Mouse (Mus musculus) frontal cortex, adult (tissue): ENCODE results near the gene Fhod1.

Experiments used
- ATAC-seq: cut with Nextera tagmentation; 2 replicates; pipeline ENCODE4 v1.9.2; 2017; ENCODE audit warnings: mild to moderate bottlenecking, moderate library complexity, mixed read lengths; ENCODE audit not compliant: low TSS enrichment

The Fhod1 gene

GRCm38 (mm10) chr8:105349096-105349771, 1.5 kb upstream of the Fhod1 start:
- no peak; the same call in 1 of the 2 replicates for ATAC-seq

DNA sequence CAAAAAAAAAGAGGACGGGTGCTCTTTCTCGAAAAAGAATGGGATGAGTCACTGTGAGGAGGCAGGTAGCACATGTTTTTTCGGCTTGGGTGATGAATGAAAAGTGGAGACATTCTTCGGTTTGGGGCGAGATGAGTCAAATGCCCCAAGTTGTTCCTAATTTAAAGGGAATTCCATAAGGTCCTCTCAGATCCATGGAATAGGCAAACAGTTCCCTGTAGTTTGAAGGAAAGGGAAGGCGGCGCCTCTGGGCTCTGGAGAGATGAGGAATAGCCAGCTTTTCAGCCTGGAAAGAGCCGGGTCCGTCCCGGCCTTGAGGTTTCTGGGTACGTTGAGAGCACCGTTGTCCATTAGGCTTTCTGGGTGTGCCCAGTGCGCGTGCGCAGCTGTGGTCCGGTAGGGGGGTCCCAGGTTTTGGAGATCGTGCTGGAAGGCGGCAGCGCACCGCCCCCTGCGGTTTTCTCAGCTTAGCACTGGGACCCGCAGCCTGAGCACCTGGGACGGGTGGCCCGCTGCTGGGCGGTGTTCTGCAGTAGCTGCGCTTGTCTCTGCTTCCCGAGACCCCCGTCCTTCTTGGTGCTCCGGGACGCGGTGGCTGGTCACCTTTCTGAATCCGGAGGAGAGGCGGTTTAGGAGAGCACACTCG, 820 bp upstream of the Fhod1 start, which contains the start of gene Slc9a5:
TSS of gene Slc9a5 (plus strand) at position 394 of the 646 bp plus-strand sequence.
- peak; percentile 10; the same call in 1 of the 2 replicates for ATAC-seq

GRCm38 (mm10) chr8:105346611-105347427, 934 bp downstream of the Fhod1 start:
- ATAC-seq: peak; percentile 10; the same call in 1 of the 2 replicates

GRCm38 (mm10) chr8:105345061-105345975, 2.4 kb downstream of the Fhod1 start:
- ATAC-seq: no peak

GRCm38 (mm10) chr8:105343791-105344574, 3.8 kb downstream of the Fhod1 start:
- no peak for ATAC-seq

DNA sequence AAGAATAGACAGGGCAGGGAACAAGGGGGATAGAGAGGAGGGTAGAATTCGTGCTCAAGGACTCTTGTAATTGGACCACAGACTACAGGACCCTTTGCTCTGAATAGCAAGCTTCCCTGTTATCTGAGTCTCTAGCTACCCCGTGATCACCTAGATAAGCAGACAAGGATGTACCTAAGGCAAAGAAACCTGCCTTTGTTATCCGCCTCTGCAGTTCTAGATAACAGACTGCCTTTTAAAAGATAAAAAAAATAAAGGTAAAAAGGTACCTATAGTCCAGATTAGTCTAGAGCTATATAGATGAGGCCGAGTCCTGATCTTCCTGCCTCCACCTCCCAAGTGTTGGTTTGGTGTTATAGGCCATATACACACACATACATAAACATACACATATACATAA, 5.0 kb downstream of the Fhod1 start:
- no peak for ATAC-seq

DNA sequence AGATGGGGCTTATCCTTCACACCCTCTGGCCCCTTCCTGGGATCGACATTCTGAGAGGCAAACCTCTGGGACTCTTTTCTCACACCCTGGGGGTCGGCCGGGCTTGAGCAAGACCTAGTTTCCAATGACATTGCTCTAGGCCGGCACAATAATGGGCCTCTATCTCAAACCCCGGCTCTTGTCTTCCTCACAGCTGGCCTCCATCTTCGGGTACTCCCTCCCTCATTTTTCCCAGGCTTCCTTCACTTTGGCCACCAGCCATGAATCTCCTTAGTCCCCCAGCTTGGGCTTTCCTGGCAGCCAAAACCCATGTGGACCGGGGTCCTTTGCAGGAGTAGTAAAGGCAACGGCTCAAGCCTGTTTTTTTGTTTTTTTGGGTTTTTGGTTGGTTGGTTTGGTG, 6.4 kb downstream of the Fhod1 start:
- no peak for ATAC-seq

DNA sequence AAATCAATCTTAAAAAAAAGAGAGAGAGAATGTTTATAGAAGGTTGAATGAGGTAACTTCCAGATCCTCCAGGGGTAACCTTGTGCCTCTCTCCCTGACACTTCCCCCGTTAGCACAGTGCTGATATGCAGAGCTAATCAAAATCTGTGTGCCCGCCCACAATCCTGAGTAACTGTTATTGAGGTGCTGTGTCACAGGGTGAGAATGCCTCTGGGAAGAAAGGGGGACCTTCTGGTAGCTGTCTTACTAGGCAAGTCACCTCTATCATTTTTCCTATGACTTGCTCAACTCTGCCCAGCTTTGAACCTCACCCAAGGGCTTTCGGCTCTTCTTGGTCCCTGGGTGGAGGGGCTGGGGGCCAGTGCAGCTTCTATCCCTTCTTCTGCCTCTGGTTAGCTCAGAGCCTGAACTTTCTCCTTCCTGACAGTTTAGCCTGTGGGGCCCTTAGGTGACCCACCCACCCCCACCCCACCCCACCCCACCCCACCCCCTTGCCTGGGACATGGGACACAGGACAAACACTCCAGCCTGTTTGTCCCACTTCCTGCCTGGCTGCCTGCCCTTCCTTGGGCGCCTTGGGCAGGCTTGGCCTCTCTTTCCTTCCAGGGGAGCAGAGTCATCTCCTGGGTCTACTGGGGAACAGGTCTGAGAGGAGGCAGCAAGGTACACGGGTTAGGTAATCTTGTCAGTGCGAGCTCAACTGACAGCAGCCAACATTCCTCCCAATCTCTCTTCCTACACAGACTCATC, 7.7 kb downstream of the Fhod1 start:
- no peak for ATAC-seq

DNA sequence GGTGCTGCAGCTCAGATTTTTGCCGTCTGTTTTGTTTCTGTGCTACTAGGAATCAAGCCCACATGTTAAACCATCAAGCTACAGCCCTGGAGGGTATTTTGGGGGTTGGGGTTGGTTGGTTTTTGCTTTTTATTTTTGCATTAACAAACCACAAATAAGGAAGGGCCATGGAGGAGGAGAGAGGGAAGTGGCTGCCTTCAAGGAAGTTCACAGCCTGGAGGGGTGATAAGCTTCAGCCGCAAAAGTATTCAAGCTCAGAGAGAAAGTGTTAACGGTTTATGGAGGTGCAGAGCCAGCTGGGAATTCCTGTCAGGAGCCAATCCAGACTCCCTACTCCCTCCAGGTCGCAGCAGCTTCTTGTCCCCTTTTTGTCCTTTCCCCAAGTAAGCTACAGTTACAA, 8.8 kb downstream of the Fhod1 start:
- no peak for ATAC-seq

DNA sequence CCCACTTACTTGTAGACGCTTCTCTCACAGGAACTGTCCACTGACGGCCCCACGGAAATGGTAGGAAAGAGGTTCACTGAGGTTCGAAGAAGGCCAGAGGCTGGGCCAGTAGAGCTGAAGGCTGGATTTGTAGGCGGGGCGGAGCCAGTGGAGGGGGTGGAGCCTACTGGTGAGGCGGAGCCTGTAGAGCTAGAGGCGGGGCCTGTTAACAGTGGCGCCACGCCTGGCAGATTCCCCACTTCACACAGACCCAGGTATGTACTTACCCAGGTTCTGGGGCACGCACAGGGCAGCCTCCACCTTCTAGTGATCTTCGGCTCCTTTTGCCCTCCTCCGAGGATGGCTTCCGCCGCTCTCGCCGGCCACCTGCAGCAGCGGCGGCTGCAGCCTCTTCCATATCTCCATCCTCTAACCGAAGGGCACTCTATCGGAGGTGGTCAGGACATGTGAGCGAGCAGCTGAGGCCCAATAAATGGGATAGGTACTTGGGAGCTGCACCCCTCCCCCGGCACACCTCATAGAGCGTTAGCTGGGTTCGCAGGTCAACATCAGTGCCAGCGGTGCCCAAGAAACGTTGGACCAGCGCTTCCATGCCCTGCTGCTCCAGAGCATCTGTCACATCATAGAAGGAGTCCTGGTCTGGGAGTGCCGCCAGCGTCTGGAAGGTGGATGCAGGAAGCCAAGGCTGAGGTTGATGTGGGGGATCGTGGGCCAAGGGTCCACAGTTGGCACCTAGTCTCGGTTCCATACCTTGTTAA, 11.2 kb downstream of the Fhod1 start:
- peak; percentile 10; the same call in 1 of the 2 replicates for ATAC-seq

- ATAC-seq: no peak
Measured at GRCm38 (mm10) chr8:105332523-105332922, 15.2 kb downstream of the Fhod1 start.

GRCm38 (mm10) chr8:105331931-105332330, 15.8 kb downstream of the Fhod1 start:
- ATAC-seq: no peak

DNA sequence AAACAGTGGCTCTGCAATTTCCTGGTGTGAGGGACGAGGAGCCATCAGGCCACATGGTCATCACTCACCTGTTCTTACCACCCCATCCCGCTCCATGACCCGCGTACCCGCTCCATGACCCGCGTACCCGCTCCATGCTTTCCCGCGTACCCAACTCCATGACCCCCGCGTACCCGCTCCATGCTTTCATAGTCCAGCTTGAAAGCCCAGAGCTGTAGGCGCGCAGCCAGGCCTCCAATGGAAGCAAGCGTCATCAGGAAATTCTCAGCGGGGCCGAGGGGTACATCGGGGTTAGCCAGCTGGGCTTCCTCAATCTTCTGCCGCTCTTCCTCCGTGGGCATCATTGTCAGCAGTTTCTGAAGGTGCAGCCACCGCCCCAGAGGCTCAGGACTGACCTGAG, 16.3 kb downstream of the Fhod1 start:
- no peak for ATAC-seq

DNA sequence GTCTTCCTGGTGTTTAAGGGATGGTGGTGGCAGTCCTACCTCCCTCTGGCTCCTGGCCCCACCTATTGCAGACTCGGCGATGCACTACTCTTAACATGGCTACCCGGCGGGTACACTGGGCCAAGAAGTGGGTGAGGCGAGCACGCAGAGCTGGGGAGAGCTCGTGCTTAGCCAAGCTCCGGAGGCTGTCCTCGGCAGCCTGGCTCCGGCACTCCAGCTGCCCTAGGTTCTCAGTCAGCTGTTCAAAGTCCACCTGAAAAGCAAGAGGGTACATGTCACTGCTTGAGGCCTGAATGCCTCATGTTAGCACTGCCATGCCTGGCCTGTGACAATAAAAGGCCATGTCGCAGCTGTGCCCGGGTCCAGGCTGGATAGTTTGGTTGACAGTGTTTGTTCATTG, 17.4 kb downstream of the Fhod1 start:
- no peak for ATAC-seq

- no peak for ATAC-seq
Measured at GRCm38 (mm10) chr8:105326968-105327367, 20.8 kb downstream of the Fhod1 start.

DNA sequence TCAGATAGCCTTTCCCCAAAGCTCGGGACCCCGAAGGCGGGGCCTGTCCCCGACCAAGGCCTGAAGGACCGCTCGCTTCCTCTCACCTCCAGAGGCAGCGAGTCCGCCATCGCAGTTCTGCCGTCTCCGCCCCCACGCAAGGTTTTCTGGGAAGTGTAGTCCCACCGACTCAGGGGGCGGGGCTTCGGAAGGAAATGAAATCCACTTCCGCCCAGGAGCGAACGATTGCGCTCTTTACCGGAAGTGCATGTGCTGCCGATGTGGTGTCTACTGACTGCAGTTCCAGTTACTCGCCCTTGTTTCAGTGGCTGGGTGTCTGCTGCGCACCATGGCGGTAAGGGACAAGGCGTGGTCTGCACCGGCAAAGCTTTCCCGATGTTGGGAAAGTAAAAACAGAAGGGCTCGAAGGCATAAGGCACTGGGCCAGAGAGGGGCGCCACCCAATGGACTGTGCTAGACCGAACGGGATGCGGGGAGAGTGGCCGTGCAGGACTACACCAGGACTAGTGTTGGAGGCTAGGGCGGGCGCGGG, 21.5 kb downstream of the Fhod1 start, which contains the start of the genes Lrrc29 and Tmem208:
TSS of gene Lrrc29 (minus strand) at position 138 of the 532 bp plus-strand sequence.
TSS of gene Tmem208 (plus strand) at position 214 of the 532 bp plus-strand sequence.
- peak; percentile 94 for ATAC-seq

DNA sequence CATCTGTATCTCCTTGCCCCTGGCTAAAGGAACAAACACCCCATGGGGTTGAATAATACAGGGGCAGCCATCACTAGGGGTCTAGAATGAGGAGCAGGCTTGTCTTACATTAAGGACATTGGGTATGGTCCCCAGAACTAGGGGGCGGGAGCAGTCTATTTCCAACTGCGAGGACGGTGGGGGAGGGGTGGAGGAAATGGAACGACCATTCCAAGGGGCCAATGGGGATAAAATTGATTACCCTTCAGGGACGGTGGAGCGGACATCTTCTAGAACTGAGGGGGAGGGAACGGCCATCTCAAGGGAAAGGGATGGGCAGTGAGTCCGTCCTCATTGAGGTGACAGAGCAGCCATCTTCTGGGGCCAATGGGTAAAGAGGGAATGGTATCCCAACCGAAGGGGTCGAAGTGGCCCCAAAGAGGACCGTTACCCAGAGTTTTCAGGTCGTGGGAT, 22.1 kb downstream of the Fhod1 start:
- ATAC-seq: peak; percentile 29

GRCm38 (mm10) chr8:105323183-105323582, 24.6 kb downstream of the Fhod1 start:
- ATAC-seq: no peak
